Mouse (Mus musculus) retina, embryonic 14.5 days (tissue): ENCODE data around the gene Zfp346.
"Not testable (repeated sequence)": the region's sequence is repeated elsewhere in the genome, so short reads cannot be mapped to it uniquely, and the experiment has no call there.

Experiments
- DNase-seq: peaks from one replicate; pipeline ENCODE4 v3.0.0-alpha.2; 2015; ENCODE audit warnings: low spot score

Zfp346 gene

DNA sequence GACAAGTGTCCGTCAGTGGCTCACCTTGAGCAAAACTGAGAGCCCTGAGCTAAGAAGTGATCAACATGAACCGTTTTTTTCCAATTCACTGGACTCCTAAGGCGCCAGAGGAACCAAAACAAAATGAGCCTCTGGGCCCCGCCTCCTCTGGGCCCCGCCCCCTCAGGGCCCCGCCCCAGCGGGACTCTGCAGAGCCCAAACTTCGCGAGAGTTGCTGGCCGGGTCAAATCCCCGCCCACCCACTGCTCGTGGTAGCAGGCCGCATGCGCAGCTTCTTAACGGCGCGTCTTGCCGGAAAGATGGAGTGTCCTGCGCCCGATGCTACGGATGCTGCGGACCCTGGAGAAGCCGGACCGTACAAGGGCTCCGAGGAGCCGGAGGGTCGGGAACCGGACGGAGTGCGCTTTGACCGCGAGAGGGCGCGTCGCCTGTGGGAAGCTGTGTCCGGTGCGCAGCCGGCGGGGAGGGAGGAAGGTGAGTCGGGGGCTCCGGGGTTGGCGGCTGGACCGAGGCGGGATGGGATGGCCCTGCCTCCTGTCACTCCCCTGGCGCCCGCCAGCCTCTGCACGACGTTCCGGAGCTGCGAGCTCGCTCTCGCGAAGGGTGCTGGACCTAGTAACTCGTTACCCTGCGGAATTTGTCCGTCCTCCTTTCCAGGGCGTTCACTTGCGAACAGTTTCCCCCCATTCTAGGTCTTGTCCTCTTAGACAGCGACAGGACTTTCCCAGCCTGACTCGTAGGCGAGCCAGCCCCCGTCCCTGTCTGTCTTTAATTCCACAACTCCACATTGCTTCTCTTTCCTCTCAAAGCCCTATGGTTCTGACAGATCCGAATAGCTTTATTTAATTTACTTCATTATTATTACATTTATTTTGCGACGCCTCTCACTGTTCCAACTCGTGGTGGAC, at the start of gene Zfp346:
Gene Zfp346 (plus strand): TSS at position 267 of the 908 bp plus-strand sequence.
- DNase-seq = peak; percentile 99

DNA sequence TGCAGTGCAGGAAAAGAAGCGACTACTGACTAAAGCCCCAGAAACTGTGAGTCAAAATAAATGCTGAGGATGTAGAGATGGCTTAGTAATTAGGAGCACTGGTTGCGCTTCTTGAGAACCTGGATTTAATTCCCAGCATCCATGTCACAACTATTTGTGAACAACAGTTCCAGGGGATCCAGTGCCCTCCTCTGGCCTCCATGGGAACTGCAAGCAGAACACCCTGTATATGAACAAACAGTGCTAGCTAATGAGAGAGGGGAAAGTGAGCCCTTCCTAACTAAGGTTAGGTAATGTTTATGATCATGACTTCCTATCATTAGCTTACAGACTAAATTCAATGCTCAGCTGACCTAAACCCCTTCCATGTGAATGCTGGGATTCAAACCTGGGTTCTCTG, 47.1 kb upstream of the Zfp346 start:
- DNase-seq = peak; percentile 32

DNA sequence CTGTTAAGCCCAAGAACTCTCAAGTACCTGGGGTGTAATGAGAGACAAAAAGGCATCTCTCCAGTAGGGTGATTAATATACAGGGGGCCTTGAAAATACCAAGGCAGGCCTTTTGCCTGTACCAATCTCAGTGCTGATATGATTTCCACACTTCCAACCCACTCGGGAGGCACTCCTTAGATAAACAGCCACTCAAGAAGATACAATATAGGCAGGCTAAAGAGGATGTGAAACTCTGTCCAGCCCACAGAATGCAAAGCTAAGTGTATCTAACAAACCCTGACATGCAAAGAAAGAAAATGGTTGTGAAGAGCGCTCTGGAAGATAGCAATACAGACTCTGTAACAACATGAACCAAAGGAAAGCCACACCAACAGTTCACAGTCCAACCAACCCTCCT, 41.8 kb upstream of the Zfp346 start:
- DNase-seq = no peak

DNA sequence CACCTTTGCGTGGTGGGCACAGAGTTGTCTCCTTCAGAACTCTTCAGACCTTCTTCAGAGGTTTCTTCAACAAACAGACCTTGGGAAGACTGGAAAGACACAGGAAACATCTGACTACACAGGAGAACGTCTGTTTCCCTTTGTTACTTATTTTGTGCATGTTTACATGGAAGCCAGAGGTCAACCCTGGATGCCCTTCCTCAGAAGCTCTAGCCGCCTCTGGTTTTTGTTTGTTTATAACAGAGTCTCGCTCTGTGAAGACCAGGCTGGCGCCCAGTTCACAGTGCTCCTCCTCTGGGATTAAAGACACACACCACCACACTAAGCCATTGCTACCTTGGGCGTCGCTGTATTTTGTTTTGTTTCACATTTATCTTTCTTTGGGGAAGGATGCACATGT, 35.4 kb upstream of the Zfp346 start:
- DNase-seq = no peak

DNA sequence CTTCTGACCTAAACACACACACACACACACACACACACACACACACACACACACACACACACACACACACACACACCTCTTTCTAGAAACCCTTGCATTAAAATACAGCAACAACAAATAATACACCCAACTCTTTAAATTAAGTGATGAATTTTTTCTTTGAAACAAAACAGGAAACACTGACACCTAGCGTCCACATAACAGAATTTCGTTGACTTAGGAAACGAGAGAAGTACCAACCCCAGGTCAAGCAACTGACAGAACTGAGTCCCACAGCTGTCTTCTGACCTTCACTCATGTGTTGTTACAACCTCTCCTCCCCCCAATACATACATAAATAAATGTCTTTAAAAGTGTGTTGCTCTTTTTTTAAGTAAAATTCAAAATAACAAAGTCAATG, 33.8 kb upstream of the Zfp346 start:
- peak; percentile 82 for DNase-seq

DNA sequence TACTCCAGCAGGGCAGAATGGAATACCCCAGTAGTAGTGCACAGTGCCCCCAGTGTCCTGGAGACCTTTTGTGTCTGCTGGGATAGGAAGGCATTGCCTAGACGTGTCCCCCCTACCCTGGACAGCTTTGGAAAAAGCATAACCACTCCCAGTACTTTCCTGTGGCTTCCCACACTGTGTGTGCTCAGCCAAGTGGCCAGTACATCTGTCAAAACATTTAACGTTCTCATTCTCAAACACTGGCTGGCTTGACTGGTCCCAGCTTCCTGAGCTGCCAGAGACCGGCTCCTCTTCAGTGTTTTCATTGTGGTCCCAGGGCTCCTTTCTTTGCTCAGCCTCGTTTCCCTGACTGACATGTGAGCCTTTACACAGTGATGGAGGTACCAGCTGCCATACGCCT, 29.5 kb upstream of the Zfp346 start:
- no peak for DNase-seq

DNA sequence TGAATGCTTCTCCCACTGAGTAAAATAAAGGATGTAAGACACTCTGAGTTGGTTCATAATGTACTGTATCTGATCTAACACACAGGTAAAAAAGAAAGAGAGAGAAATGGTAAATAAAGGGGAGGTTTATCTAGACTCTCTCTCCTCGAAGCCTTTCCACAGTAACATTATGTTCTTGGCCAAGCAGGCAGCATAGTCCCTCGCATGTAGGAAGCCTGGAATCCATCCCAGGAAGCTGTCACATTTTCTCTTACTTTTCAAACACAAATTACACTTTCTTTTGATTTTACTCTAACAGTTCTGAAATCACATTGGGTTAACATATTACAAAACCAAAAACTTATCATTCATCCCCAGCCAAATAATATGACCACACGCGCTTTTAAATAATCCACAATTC, 12.5 kb upstream of the Zfp346 start:
- no peak for DNase-seq

DNA sequence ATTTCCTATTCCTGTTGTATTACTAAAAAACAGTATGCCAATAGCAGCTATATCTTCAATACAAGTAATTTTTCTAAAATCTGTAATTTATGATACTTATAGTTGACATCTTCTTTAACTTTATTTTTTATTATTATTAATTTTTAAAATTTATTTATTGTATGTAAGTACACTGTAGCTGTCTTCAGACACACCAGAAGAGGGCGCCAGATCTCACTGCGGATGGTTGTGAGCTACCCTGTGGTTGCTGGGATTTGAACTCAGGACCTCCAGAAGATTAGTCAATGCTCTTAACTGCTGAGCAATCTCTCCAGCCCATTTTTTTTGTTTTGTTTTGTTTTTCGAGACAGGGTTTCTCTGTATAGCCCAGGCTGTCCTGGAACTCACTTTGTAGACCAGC, 7.3 kb upstream of the Zfp346 start:
- not testable (repeated sequence) for DNase-seq

DNA sequence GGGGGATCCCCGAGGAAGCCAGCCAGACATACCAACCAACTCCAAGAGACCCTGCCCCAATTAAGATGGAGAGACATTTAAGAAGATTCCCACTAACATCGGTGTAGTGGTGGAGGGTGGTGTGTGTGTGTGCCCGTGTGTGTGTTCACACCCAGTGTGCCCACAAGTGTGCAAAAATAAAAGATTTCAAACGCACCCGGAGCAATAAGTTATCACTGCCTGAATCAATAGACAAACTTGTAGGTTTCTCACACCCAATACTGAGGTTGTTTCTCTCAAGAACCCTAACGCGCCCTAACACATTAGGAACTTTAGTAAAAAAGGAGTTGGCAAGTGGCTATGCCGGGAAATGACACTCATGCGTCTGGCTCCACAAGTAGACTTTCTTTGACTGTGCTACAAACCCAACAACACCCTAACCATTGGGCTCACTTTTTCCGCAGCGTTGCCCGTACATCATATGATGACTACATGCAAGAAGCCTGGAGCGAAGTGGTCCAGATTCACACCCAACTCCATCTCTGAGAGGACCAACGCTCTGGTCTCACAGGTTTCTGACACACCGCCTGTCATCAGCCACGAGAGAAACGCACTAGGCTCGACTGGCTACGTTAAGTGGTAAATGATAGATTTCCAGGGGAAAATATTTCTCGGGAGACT, 5.9 kb upstream of the Zfp346 start:
- peak; percentile 37 for DNase-seq

DNA sequence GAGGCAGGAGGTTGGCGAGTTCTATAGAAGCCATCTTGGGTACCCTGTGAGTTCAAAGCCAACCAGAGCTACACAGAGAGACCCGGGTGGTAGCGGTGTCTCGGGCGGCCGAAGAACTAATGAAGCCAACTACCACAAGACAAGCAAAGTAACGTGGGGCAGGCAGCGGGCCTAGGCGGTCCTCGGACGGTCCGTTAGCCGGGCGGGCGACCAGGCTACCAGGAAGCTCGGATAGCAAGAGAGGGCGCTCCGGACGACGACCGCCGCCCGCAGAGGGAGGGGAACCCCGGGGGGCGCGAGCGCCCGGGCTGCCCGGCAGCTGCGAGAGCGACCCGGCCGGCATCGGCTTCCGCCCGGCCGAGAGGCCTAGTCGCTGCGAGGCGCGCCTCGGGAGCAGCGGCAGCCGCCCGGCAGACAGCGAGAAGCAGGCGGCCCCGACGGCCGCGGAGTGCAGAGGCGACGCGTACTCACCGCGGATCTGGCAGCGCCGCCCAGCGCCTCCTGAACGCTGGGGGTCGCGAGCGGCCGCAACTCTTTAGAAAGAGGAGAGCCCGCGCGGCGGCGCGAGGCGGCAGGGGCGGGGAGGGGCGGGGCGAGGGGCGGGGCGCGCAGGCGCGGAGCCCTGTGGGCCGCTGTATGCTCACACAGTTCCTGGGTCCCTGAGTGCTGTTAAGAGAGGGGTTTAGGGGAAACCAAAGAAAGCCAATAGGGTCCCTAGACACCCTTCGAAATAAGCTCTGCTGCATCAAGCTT, 5.2 kb upstream of the Zfp346 start, which contains the start of gene Uimc1:
Gene Uimc1 (minus strand): TSS at position 575 of the 753 bp plus-strand sequence.
- DNase-seq = peak; percentile 92

DNA sequence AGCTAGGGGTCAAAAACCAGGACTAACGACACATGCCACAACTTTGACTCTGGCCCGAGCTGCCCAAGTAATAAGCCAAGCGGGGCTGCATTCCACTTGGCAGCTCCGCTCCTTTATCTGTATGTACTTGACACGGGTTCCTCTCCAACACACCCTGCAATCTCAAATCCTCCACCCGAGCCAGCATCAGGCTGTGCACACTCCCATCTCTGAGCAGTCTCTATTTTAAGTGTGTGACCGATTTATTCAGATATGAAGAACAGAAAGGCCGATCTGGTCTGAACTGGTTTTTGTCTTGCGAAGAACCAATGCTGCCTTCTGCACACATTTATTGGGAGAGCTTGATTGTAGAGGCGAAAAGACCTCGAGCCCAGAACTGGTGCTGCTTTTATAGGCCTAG, 3.5 kb upstream of the Zfp346 start:
- DNase-seq = no peak

DNA sequence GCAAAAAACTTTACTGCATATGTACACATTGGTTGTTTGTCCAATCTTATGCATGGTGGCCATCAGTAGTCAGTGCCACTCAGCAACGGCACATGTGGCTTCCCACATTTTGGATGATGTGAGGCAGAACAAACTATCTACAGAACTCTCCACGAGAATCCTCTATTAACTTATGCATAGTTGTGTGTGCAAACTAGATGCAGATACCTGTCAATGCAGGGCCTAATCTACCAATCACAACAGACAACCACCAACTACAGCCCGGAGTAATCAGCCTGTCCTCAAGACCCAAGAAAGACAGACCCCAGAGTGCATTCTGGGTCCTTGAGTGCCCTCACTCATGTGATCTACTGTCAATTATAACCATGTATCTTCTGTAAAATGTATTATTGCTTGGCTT, 2.7 kb upstream of the Zfp346 start:
- no peak for DNase-seq

DNA sequence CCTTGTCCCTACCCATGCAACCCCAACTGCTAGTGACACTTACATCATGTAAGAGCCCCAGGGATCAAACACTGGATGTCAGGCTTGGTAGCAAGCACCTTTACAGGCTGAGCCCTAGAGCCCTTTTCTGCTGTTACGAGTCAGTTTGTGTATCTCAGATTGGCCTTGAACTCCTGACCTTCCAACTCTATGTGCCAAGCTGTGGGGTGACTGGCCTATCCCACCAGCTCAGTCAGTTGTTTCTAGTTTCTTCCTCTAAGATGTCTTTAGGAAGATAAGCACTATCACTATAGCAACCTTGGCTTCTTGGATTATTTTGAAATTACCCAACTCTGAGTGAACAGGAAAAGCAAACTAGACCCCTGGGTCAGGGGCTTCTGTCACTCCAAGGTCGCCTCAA, 1.8 kb upstream of the Zfp346 start:
- no peak for DNase-seq

DNA sequence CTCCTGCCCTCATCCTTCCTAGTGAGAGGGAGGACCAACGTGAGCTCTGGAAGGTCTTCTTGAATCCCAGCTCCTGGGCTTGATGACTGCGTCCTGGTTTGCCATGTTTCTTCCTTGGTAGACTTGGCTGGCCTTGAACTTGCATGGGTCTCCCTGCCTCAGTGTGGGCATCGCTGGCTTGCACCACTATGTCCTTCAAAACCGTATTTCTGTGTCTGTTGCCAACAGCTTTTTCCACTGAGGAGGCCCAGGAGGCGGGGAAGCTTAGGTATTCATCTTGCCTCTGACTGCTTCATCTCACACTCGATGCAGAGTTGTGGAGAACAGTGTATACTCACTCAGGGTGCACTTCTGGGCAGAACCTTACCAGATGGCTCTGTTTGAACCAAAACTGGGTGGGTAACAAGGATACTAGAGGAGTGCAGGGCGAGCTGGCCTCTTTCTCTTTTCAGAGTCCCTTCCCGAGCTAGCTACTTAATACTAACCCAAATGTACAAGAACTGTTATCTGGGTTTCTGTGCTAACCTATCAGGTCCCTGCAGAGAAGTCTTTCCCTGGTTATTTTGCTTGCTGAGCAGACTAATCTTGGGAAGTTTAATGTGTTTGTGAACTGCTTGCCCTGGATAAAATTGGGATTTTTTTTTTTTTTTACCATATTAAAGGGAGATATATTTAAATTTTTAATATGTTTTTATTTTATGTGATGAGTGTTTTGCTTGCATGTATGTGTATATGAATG, 1.0 kb downstream of the Zfp346 start:
- DNase-seq = peak; percentile 19

DNA sequence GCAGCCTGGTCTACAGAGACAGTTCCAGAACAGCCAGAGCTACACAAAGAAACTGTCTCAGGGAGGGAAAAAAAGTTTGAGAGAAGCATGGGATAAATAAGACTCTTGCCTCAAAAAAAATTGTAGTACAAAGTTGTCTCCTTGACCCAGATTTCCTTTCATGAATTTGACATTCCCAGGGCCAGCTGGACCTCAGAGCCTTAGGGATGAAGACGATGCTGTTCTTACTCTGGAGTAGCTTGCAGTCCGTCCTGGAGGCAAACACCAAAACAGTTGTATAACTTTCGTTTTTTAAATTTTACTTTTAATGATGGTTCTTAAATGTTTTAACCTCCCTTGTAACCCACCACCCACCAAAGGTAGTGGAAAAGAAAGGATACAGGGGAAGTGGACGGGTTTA, 2.0 kb downstream of the Zfp346 start:
- no peak for DNase-seq

DNA sequence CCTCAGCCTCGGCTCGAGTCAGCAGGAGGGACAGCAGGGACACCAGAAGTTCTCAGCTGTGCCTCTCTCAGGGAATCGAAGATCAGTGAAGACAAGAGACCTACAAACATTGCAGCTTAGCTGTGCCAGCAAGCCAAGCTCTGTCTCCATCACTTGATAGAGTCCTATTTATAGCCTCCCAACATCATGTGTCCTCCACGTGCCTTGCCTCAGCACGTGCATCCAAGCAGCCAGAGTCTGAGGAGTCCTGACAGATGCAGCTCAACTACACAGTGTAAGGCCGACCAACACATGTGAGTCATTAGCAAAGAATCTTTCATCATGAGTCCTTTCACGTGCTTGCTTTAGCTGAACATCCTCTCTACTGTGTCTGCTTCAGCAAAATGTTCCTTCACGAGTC, 2.6 kb downstream of the Zfp346 start:
- DNase-seq = no peak

DNA sequence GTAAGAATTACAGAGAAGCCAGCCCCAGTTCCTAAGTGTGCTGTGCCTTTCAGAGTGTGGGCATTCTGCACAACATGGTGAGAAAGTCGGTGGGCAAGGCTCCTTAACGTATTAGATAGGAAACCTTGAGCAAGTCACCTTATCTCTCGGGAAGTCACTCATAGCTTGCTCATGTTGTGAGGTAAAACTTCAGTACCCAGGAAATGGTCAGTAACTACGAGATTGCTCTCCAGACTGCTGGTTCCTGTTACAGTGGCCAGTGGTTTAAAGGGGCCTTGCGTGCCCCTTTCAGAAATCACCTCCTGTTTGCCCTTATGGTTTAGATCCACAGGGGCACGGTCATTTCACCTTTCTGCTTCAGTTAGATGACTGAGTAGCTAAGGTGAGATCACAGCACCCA, 9.3 kb downstream of the Zfp346 start:
- DNase-seq = no peak

DNA sequence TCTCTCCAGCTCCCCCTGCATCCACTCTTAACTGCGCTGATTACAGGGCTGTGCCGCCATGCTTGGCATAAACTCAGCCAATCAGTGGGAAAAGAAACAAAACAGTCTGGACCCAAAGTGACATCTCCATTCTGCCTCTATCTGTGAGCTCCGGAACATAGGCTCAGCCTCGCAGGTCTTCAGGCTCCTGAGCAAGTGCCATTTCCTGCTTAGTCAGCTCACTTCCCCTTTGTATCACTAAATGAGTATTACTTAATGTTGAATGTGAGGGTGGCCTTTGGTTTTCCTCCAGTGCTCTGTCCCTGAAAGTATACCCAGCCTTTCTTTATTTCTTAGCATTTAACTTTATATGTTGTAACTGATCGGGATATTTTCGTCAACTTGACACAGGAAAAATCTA, 19.8 kb downstream of the Zfp346 start:
- no peak for DNase-seq

DNA sequence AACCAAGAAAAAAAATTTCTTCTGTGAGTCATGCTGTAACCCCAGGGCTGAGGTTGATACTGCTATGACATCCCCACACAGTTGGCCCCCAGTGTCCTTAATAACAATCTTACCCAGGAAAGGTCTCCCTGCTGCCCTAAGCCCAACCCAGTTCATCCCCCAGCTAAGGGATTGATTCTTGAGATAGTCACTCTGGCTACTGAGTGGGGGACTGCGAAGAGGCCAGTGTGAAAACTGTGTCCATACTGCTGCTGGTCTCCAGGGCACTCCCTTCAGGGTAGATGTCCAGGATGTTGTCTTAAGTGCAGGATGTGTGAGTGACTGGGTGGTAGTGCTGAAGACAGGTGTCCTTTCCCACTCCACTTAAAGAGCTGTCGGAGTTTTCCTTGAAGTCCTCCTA, 28.3 kb downstream of the Zfp346 start, which contains the start of gene Gm17617:
Gene Gm17617 (minus strand): TSS at position 101 of the 400 bp plus-strand sequence.
- no peak for DNase-seq

DNA sequence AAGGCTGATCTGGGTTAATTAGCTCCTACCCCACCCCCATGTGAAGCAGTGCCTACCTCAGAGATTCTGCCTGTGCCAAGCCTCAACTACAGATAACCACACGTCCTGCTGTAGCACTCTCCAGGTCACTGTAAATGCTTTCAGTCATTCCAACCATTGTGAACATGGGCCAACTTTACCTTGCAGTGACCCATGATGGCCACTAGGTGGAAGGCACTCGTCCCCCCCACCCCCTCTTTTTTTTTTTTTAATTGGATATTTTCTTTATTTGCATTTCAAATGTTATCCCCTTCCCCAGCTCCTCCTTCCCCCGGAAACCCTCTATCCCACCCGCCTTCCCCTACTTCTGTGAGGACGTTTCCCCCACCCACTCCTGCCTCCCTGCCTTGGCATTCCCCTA, 30.3 kb downstream of the Zfp346 start:
- peak; percentile 66 for DNase-seq

DNA sequence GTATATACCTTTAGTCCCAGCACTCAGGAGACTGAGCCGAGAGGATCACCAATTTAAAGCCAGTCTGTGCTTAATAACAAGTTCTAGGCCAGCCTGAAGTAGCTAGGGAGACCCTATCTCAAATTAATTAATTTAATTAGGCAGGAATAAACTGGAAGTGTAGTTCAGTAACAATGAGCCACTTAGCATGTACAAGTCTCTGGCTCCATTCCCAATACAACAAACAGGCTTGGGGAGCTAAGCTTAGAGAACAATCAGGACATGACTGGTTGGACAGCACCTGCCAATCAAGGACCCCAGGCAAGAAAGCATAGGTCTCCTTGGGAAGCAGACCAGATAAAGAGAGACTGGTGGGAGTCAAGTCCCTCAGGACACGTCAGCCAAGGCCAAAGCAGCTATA, 35.2 kb downstream of the Zfp346 start:
- DNase-seq = no peak
